Mouse (Mus musculus): ENCODE data around the gene Cfap298.

GRCm38 (mm10) chr16:90897651-90898050 lies 37.3 kb downstream of the Cfap298 start:
- TF ChIP-seq CTCF (IDR thresholded peaks at IDR 0.05; ENCODE audit: low read depth, low read length) (no peak), EP300 (IDR thresholded peaks at IDR 0.05; ENCODE audit: insufficient read depth, low read depth, low read length) (no peak), POLR2A (IDR thresholded peaks at IDR 0.05; ENCODE audit: insufficient read depth, low read length) (no peak)

All from ES-Bruce4 (cell line).